Mouse (Mus musculus): ENCODE measurements around the gene Ccp110.

Ccp110 gene

GRCm38 (mm10) chr7:118728846-118729587 is 16.7 kb downstream of the Ccp110 start:
- DNase-seq (ENCODE audit: low spot score) = no peak

GRCm38 (mm10) chr7:118731781-118732180 is 19.4 kb downstream of the Ccp110 start:
- no peak for DNase-seq (ENCODE audit: low spot score)

- no peak for DNase-seq (ENCODE audit: low spot score)
Observed at GRCm38 (mm10) chr7:118733225-118733624, 20.9 kb downstream of the Ccp110 start.

GRCm38 (mm10) chr7:118738730-118739129 is 26.4 kb downstream of the Ccp110 start:
- no peak for DNase-seq (ENCODE audit: low spot score)

- DNase-seq (ENCODE audit: low spot score) = peak; percentile 91
Observed at GRCm38 (mm10) chr7:118739975-118740531, 27.7 kb downstream of the Ccp110 start, which contains the start of gene Vps35l. TSS of gene Vps35l (plus strand) at chr7:118740226.

- peak; percentile 98 for DNase-seq (ENCODE audit: low spot score)
Observed at GRCm38 (mm10) chr7:118740532-118741338, 28.4 kb downstream of the Ccp110 start.

- DNase-seq (ENCODE audit: low spot score) = no peak
Observed at GRCm38 (mm10) chr7:118742278-118742677, 29.9 kb downstream of the Ccp110 start.

GRCm38 (mm10) chr7:118744766-118745165 is 32.4 kb downstream of the Ccp110 start:
- no peak for DNase-seq (ENCODE audit: low spot score)

GRCm38 (mm10) chr7:118747891-118748672 is 35.7 kb downstream of the Ccp110 start:
- no peak for DNase-seq (ENCODE audit: low spot score)

GRCm38 (mm10) chr7:118749706-118750105 is 37.4 kb downstream of the Ccp110 start:
- DNase-seq (ENCODE audit: low spot score) = peak; percentile 36

- DNase-seq (ENCODE audit: low spot score) = no peak
Observed at GRCm38 (mm10) chr7:118751625-118752024, 39.3 kb downstream of the Ccp110 start.

- DNase-seq (ENCODE audit: low spot score) = no peak
Observed at GRCm38 (mm10) chr7:118755756-118756155, 43.4 kb downstream of the Ccp110 start.

- DNase-seq (ENCODE audit: low spot score) = no peak
Observed at GRCm38 (mm10) chr7:118756490-118757265, 44.3 kb downstream of the Ccp110 start.

GRCm38 (mm10) chr7:118758369-118758768 is 46.0 kb downstream of the Ccp110 start:
- DNase-seq (ENCODE audit: low spot score) = no peak

GRCm38 (mm10) chr7:118759372-118759771 is 47.0 kb downstream of the Ccp110 start:
- DNase-seq (ENCODE audit: low spot score) = no peak

GRCm38 (mm10) chr7:118763939-118764338 is 51.6 kb downstream of the Ccp110 start:
- no peak for DNase-seq (ENCODE audit: low spot score)

- DNase-seq (ENCODE audit: low spot score) = no peak
Observed at GRCm38 (mm10) chr7:118764725-118765124, 52.4 kb downstream of the Ccp110 start.

GRCm38 (mm10) chr7:118765604-118766003 is 53.3 kb downstream of the Ccp110 start:
- DNase-seq (ENCODE audit: low spot score) = no peak

GRCm38 (mm10) chr7:118766119-118766833 is 53.9 kb downstream of the Ccp110 start:
- DNase-seq (ENCODE audit: low spot score) = peak; percentile 88

GRCm38 (mm10) chr7:118766834-118767224 is 54.5 kb downstream of the Ccp110 start:
- no peak for DNase-seq (ENCODE audit: low spot score)

GRCm38 (mm10) chr7:118769208-118769607 is 56.9 kb downstream of the Ccp110 start:
- no peak for DNase-seq (ENCODE audit: low spot score)

Data from embryo, embryonic 10 days (tissue).